Mouse (Mus musculus): ENCODE measurements at regions not wholly inside any gene's neighbourhood (a gene's known extent, or its start where the extent isn't known, plus 50 kb on each side); places are given as distances from the start of the nearest gene placed in this dataset.

- no peak for TF ChIP-seq CTCF (IDR thresholded peaks at IDR 0.05; ENCODE audit: control insufficient read depth, insufficient read depth, low read length)
- no peak for TF ChIP-seq POLR2A (IDR thresholded peaks at IDR 0.05; ENCODE audit: borderline replicate concordance, control insufficient read depth, low read depth, low read length)
Measured at GRCm38 (mm10) chr4:8943080-8943479, 704.2 kb upstream of the Car8 start.
